Mouse (Mus musculus): ENCODE results near the gene Pcx. TPM values are rescaled to one million over a fixed set of nuclear protein-coding genes. Genes with fewer than 3 reads are reported as not detected.
A peak's percentile ranks its signal among the peaks of the same experiment; 100 is the strongest.

The Pcx gene
- total RNA-seq (2017), result 0.35 and 2.2 TPM in 2 replicates

DNA sequence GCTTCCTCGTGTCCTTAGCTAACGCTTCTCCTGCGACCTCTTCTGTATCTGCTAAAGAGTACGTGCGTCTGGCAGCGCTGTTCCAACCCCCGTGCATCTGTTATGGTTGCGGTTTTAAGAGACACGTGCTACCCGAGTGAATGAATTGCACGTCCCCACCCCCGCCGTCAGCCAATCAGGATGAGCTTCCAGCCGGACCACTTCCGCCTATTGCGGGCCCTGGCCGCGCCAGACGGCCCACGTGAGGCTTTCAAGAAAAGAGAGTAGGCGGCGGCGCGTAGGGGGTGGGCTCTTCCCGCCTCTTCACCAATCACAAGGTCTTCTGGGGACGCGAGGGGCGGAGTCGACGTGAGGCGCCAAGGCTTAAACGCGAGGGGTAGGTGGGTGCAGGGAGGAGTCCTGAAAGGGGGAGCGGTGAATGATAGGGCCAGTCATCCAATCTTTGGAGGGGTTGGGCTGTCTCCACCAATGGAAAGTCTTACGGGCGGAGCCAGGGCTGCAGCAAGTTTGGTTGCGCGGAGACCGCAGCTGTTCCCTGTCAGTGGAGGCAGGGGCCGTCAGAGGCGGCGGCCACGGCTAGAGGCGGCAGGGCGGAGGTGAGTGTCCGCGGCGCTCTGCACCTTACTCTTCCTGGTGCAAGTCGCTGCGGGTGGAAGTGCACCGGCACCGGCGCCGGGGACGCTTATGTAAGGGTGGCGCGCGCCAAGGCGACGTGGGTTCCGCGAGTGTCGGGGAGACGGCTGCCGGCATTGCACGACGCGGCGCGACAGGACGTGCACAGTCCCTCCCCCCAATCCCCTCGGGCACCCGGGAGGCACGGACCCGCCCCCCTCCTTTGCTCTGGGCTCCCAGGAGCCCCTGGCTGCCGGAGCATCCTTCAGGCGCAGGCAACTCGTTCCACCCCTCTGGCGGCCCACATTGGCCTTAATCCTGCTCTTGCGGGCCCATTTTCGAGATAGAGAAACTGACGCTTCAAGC lies at the start of gene Pcx:
TSS of gene Pcx (plus strand) at position 487 of the 978 bp plus-strand sequence.
- ATAC-seq (ENCODE audit: extremely low read depth, insufficient number of reproducible peaks, low FRiP score, poor library complexity, severe bottlenecking), result peak; percentile 91

DNA sequence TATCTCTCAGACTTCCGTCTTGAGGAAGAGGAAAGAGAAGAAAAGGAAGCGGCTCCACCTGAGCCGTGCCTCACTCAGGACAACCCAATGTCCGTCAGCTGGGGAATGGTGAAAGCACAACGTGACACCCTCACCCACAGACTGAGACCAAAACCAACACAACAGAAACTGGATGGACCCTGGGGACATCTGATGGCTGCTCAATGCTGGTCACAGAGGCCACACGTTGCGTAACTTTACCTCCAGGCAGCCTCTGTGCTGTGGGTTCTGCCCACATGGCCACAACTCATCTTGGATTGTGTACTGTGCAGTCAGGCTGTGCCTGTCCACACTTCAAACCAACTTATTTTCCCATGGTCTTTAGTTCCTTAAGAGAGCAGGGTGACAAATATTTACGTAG lies 48.3 kb upstream of the Pcx start:
- no peak for ATAC-seq (ENCODE audit: extremely low read depth, insufficient number of reproducible peaks, low FRiP score, poor library complexity, severe bottlenecking)

GRCm38 (mm10) chr19:4464666-4465065 lies 45.6 kb upstream of the Pcx start:
- ATAC-seq (ENCODE audit: extremely low read depth, insufficient number of reproducible peaks, low FRiP score, poor library complexity, severe bottlenecking), result no peak

GRCm38 (mm10) chr19:4468363-4468762 lies 41.9 kb upstream of the Pcx start:
- no peak for ATAC-seq (ENCODE audit: extremely low read depth, insufficient number of reproducible peaks, low FRiP score, poor library complexity, severe bottlenecking)

DNA sequence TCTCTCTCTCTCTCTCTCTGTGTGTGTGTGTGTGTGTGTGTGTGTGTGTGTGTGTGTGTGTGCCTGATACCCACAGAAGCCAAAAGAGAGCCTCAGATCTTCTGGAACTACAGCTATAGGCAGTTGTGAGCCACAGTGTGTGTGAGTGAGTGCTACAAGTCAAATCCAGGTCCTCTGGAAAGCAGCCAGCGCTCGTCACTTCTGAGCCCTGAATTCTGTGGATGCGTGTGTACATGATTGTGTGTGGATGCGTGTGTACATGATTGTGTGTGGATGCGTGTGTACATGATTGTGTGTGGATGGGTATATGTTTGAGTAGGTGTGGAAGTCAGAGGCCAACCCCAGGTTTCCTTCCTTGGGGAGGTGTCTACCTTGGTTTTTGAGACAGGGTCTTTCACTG lies 36.7 kb upstream of the Pcx start:
- ATAC-seq (ENCODE audit: extremely low read depth, insufficient number of reproducible peaks, low FRiP score, poor library complexity, severe bottlenecking), result no peak

DNA sequence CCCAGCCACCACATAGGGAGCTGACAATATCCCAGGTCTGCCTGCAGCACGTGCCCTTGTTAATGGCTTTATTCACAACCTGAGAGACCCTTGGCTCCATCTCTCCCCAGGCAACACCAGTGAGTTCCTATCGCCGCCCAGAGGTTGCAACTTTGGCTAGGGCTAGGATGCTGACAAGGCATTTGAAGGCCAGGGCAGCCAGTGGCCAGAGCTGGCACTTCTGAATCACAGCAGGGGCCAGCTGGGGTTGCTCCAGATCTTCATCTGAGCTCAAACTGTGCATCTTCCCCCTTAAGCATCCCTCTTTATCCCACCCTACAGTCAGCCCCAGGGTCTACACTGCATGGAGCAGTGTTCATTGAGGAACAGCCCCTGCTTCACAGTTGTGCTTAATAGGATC lies 35.5 kb upstream of the Pcx start:
- ATAC-seq (ENCODE audit: extremely low read depth, insufficient number of reproducible peaks, low FRiP score, poor library complexity, severe bottlenecking), result no peak

GRCm38 (mm10) chr19:4475224-4475925 lies 34.9 kb upstream of the Pcx start:
- ATAC-seq (ENCODE audit: extremely low read depth, insufficient number of reproducible peaks, low FRiP score, poor library complexity, severe bottlenecking), result no peak

DNA sequence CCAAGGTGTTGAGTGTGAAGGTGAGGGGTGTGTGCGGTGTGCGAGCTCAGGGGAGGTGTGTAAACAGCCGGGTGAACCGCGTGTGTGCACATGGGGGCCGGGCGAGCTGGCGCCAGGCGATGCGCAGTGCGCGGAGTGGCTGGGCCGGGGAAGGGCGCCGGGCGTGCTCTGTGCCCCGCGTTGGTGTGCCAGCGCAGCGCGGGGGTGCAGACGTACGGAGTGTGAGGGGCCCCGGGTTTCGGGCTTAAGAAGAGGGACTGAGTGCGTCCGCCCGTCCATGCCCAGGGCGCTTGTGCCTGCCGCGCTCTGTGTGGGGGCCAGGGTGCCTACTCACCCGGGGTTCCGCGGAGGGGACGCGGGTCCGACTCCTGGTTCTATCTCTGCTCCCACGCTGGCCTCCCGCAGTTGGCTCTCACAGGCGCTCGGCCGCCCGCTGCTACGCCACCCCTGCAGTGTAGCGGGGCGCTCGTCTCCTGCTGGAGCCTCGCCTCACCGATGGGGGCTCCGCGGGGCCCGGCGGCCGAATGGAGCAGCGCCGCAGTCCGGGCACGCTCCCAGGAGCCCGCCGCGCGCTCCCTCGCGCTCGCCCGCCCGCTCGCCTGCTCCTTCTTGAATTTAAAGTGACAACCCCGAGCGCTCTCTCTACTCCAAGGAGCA lies 33.5 kb upstream of the Pcx start:
- ATAC-seq (ENCODE audit: extremely low read depth, insufficient number of reproducible peaks, low FRiP score, poor library complexity, severe bottlenecking), result no peak

- ATAC-seq (ENCODE audit: extremely low read depth, insufficient number of reproducible peaks, low FRiP score, poor library complexity, severe bottlenecking), result no peak
These were observed 32.7 kb upstream of the Pcx start, which contains the start of gene Syt12 for GRCm38 (mm10) chr19:4477345-4478189. Syt12 (minus strand) TSS chr19:4477447.

- no peak for ATAC-seq (ENCODE audit: extremely low read depth, insufficient number of reproducible peaks, low FRiP score, poor library complexity, severe bottlenecking)
These were observed 32.1 kb upstream of the Pcx start for GRCm38 (mm10) chr19:4478190-4478516.

GRCm38 (mm10) chr19:4480041-4480440 lies 30.2 kb upstream of the Pcx start:
- ATAC-seq (ENCODE audit: extremely low read depth, insufficient number of reproducible peaks, low FRiP score, poor library complexity, severe bottlenecking), result no peak

DNA sequence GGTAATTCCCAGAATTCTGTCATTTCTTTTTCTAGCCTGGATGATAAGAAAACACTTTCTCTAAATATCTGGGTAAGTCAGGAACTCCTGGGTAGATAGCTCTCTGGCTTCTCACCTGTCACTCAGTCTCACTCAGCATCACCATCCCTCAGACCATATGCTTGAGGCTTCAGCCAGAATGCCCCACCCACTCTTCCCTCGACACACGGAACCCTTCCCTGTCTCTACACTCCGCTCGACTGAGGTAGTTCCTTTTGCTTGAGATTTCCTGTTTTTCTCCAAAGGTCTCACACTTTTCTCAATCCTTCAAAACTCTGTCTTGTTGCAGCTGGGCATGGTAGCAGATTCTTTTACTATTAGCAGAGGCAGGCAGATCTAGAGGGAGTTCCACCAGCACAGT lies 28.9 kb upstream of the Pcx start:
- ATAC-seq (ENCODE audit: extremely low read depth, insufficient number of reproducible peaks, low FRiP score, poor library complexity, severe bottlenecking), result no peak

DNA sequence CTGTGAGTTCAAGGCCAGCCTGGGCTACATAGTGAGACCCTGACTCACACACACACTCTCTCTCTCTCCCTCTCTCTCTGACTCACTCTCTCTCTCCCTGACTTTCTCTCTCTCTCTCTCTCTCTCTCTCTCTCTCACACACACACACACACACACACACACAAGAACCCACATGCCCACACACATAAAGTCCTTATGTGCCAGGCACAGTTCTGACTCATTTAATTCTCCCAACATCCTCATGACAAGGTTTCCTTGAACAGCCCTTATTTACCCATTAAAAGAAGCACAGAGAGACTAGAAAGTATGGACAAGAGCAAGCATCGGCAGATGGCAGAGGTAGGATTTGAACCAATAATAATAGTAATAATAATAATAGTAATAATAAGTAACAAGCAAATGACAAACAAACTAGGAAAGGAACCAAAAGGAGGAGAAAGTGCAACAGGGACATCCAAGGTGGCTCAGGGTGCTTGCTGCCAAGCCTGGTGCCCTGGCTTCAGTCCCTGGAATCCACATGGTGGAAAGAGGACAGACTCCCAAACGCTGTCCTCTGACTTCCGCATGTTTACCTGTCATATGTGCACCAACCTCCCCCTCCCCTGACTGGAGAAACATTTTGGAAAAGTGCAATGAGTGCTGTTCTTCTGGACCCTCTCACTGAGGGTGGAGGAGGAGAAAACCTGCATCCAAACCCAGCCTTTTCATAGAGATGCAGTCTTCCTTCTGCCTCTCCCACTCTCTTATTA lies 28.0 kb upstream of the Pcx start:
- no peak for ATAC-seq (ENCODE audit: extremely low read depth, insufficient number of reproducible peaks, low FRiP score, poor library complexity, severe bottlenecking)

- ATAC-seq (ENCODE audit: extremely low read depth, insufficient number of reproducible peaks, low FRiP score, poor library complexity, severe bottlenecking), result no peak
These were observed 25.3 kb upstream of the Pcx start for GRCm38 (mm10) chr19:4485006-4485405.

DNA sequence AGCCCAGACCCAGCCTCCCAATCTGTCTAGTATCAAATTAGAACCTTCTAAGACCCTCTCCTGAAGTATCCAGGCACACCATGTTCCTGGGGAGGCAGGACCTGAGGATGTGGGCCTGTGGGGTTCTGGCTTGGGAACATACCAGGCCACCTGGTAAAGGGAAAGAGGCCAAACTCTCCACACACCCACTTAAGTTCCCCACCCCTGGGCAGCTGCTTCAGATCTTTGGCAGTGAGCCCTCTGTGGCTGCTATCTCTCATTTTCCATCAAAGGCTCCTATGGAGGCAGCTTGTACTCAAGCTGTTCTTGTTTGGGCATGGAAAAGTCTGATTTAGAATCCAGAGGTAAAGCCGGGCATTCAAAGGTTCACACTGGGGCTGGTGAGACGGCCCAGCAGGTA lies 22.4 kb upstream of the Pcx start:
- ATAC-seq (ENCODE audit: extremely low read depth, insufficient number of reproducible peaks, low FRiP score, poor library complexity, severe bottlenecking), result no peak

GRCm38 (mm10) chr19:4491080-4491695 lies 19.1 kb upstream of the Pcx start:
- no peak for ATAC-seq (ENCODE audit: extremely low read depth, insufficient number of reproducible peaks, low FRiP score, poor library complexity, severe bottlenecking)

DNA sequence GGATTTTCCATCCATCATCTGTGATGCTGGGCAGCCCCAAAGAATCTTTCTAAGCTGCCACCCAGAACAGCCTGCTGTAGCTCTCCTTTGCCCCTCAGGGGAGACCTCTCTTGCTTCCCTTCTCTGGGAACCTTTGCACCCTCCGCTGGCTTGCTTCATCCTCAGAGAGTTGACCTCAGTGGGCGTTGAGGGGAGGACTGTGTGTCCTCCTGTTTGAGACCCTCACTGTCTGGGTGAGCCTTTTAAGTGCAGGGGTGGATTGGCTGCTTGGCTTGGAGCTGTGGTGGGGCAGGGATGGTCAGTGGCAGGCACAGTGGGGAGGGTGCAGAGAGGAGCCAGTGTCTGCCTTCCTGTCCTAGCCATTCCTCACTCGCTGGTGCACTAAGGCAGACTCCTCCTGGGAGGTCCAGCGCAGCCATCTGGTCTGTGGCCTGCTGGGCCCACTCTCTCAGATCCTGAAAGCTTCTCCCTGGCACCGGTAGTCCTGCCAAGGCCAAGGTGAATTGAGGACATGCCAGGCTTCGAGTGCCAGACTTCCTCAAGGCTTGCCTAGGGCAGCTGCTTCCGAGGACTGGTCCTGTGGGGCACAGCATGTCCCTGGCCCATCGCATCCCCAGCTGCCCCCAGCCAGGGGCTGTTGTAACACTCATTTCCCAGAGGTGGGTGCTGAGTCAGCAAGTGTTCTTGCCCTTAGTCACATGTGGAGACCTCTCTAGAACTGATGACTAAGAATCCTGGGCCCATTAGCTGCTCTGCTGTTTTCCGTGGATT lies 17.6 kb upstream of the Pcx start:
- ATAC-seq (ENCODE audit: extremely low read depth, insufficient number of reproducible peaks, low FRiP score, poor library complexity, severe bottlenecking), result no peak

All from neutrophil, adult 5-6 weeks (primary cell).